Mouse (Mus musculus) CH12.LX (cell line): ENCODE results near the gene Nptn. TPM values are rescaled to one million over a fixed set of nuclear protein-coding genes. Genes with fewer than 3 reads are reported as not detected.

Experiments
- DNase-seq: peaks from one replicate; pipeline ENCODE4 v3.0.0-alpha.2; 2013; ENCODE audit errors: extremely low read depth
- H3K27ac ChIP-seq: 2 replicates; pipeline ENCODE4 v1.5.1; 2012; ENCODE audit warnings: low read depth, mild to moderate bottlenecking, control low read depth, moderate library complexity; ENCODE audit not compliant: insufficient read depth
- H3K27me3 ChIP-seq: replicated peaks from 2 replicates; pipeline ENCODE3; 2012; ENCODE audit warnings: inconsistent platforms
- H3K36me3 ChIP-seq, 2 experiments: replicated peaks in 1 of 2; 2 replicates each; pipeline versions ENCODE3 to v1.6.1; 2012; ENCODE audit warnings: inconsistent platforms in 1 of 2, low read length in 1 of 2, mild to moderate bottlenecking in 1 of 2, mixed read lengths in 1 of 2, moderate library complexity in 1 of 2; ENCODE audit not compliant: control insufficient read depth in 1 of 2, insufficient read depth in 1 of 2
- H3K4me1 ChIP-seq, 2 experiments: 2 replicates each; pipeline ENCODE4 v1.6.1; 2012; ENCODE audit warnings: inconsistent platforms in 1 of 2, moderate library complexity in 1 of 2; ENCODE audit not compliant: insufficient read depth in 2 of 2, control insufficient read depth in 1 of 2
- H3K4me2 ChIP-seq: 2 replicates; pipeline ENCODE4 v1.6.1; 2012; ENCODE audit warnings: low read depth, mild to moderate bottlenecking, control low read depth; ENCODE audit not compliant: poor library complexity, insufficient read depth, severe bottlenecking
- H3K4me3 ChIP-seq, 3 experiments: fragments of 150-350 bp in 1 of 3; sonication (generic) in 1 of 3; replicated peaks in 1 of 3; 2 replicates each; pipeline versions ENCODE3 to v1.5.1; 2011 to 2012; ENCODE audit warnings: low read depth in 2 of 3, low read length in 2 of 3, mild to moderate bottlenecking in 2 of 3, moderate library complexity in 2 of 3, control low read depth in 1 of 3, improper control_type of control experiment in 1 of 3, inconsistent platforms in 1 of 3, mixed read lengths in 1 of 3; ENCODE audit not compliant: poor library complexity in 1 of 3
- H3K79me2 ChIP-seq: replicated peaks from 2 replicates; pipeline ENCODE4 v1.6.1; 2012; ENCODE audit warnings: mild to moderate bottlenecking, moderate library complexity; ENCODE audit not compliant: control insufficient read depth, poor library complexity, insufficient read depth, severe bottlenecking; ENCODE audit errors: extremely low read depth
- H3K9ac ChIP-seq: 2 replicates; pipeline ENCODE4 v1.6.1; 2012; ENCODE audit warnings: low read depth, mild to moderate bottlenecking, control low read depth, moderate library complexity; ENCODE audit not compliant: insufficient read depth
- H3K9me3 ChIP-seq: replicated peaks from 2 replicates; pipeline ENCODE3; 2012; ENCODE audit warnings: low read length, inconsistent platforms, mixed read lengths
- BHLHE40 ChIP-seq: IDR thresholded peaks from 2 replicates; pipeline ENCODE4 v1.6.1; 2011; ENCODE audit warnings: mild to moderate bottlenecking, low read depth, low read length, improper control_type of control experiment
- CHD2 ChIP-seq: IDR thresholded peaks from 2 replicates; pipeline ENCODE4 v1.6.1; 2011; ENCODE audit warnings: low read length, improper control_type of control experiment
- CTCF ChIP-seq, 2 experiments: IDR thresholded peaks in 1 of 2; conservative IDR thresholded peaks in 1 of 2; 2 replicates each; pipeline ENCODE4 v1.5.1; 2011 to 2012; ENCODE audit warnings: low read depth in 2 of 2, low read length in 2 of 2, improper control_type of control experiment in 1 of 2, inconsistent platforms in 1 of 2, mild to moderate bottlenecking in 1 of 2, moderate library complexity in 1 of 2
- E2F4 ChIP-seq: IDR thresholded peaks from 2 replicates; pipeline ENCODE4 v1.6.1; 2011; ENCODE audit warnings: low read depth, low read length, improper control_type of control experiment; ENCODE audit not compliant: insufficient replicate concordance
- HCFC1 ChIP-seq: IDR thresholded peaks from 2 replicates; pipeline ENCODE4 v1.6.1; 2012; ENCODE audit warnings: low read depth, mild to moderate bottlenecking, inconsistent platforms, low read length, improper control_type of control experiment
- JUN ChIP-seq: IDR thresholded peaks from 2 replicates; pipeline ENCODE4 v1.6.1; 2011; ENCODE audit warnings: low read depth, mild to moderate bottlenecking, low read length, improper control_type of control experiment, moderate library complexity; ENCODE audit not compliant: insufficient read depth
- KAT2A ChIP-seq: IDR thresholded peaks from 2 replicates; pipeline ENCODE4 v1.6.1; 2012; ENCODE audit warnings: low read length, improper control_type of control experiment, inconsistent platforms; ENCODE audit not compliant: insufficient replicate concordance
- MAFK ChIP-seq: IDR thresholded peaks from 2 replicates; pipeline ENCODE4 v1.6.1; 2011; ENCODE audit warnings: low read length, improper control_type of control experiment; ENCODE audit not compliant: insufficient replicate concordance
- MAX ChIP-seq: IDR thresholded peaks from 2 replicates; pipeline ENCODE4 v1.6.1; 2011; ENCODE audit warnings: low read length, improper control_type of control experiment
- MAZ ChIP-seq: IDR thresholded peaks from 2 replicates; pipeline ENCODE4 v1.6.1; 2012; ENCODE audit warnings: low read depth, mild to moderate bottlenecking, inconsistent platforms, low read length, improper control_type of control experiment, moderate library complexity
- MEF2A ChIP-seq: IDR thresholded peaks from 2 replicates; pipeline ENCODE4 v1.6.1; 2014; ENCODE audit warnings: low read depth, mild to moderate bottlenecking, inconsistent platforms, low read length, improper control_type of control experiment, borderline replicate concordance
- MXI1 ChIP-seq: IDR thresholded peaks from 2 replicates; pipeline ENCODE4 v1.6.1; 2011; ENCODE audit warnings: mild to moderate bottlenecking, low read depth, low read length, improper control_type of control experiment
- MYC ChIP-seq: IDR thresholded peaks from 2 replicates; pipeline ENCODE4 v1.6.1; 2011; ENCODE audit warnings: low read depth, mild to moderate bottlenecking, improper control_type of control experiment, low read length
- NRF1 ChIP-seq: IDR thresholded peaks from 2 replicates; pipeline ENCODE4 v1.6.1; 2014; ENCODE audit warnings: low read depth, mild to moderate bottlenecking, inconsistent platforms, low read length, improper control_type of control experiment, moderate library complexity
- PAX5 ChIP-seq: IDR thresholded peaks from 2 replicates; pipeline ENCODE4 v1.6.1; 2012; ENCODE audit warnings: low read length, inconsistent platforms, mixed read lengths
- POLR2A ChIP-seq: IDR thresholded peaks from 2 replicates; pipeline ENCODE4 v1.6.1; 2011; ENCODE audit warnings: low read depth, mild to moderate bottlenecking, improper control_type of control experiment, low read length
- RAD21 ChIP-seq: IDR thresholded peaks from 2 replicates; pipeline ENCODE4 v1.6.1; 2011; ENCODE audit warnings: low read depth, mild to moderate bottlenecking, low read length, improper control_type of control experiment, moderate library complexity
- RCOR1 ChIP-seq: conservative IDR thresholded peaks from 2 replicates; pipeline ENCODE4 v1.6.1; 2012; ENCODE audit warnings: low read depth, mild to moderate bottlenecking, inconsistent platforms, low read length, improper control_type of control experiment
- SIN3A ChIP-seq: IDR thresholded peaks from 2 replicates; pipeline ENCODE4 v1.6.1; 2012; ENCODE audit warnings: low read length, improper control_type of control experiment, inconsistent platforms
- SMC3 ChIP-seq: IDR thresholded peaks from 2 replicates; pipeline ENCODE4 v1.6.1; 2011; ENCODE audit warnings: low read depth, low read length, improper control_type of control experiment
- UBTF ChIP-seq: IDR thresholded peaks from 2 replicates; pipeline ENCODE4 v1.6.1; 2012; ENCODE audit warnings: low read depth, mild to moderate bottlenecking, inconsistent platforms, low read length, improper control_type of control experiment, moderate library complexity
- USF2 ChIP-seq: conservative IDR thresholded peaks from 2 replicates; pipeline ENCODE4 v1.6.1; 2011; ENCODE audit warnings: low read depth, low read length, improper control_type of control experiment
- ZKSCAN1 ChIP-seq: IDR thresholded peaks from 2 replicates; pipeline ENCODE4 v1.6.1; 2012; ENCODE audit warnings: low read depth, inconsistent platforms, low read length, improper control_type of control experiment, borderline replicate concordance
- ZMIZ1 ChIP-seq: IDR thresholded peaks from 2 replicates; pipeline ENCODE4 v1.6.1; 2012; ENCODE audit warnings: low read depth, mild to moderate bottlenecking, inconsistent platforms, low read length, improper control_type of control experiment
- dilution Hi-C: fragments of 300-500 bp; cut with MboI; formaldehyde crosslinking; loops from 2 replicates; pipeline ENCODE4 v1.14.3; 2020; ENCODE audit warnings: low sequenced_read_pairs; ENCODE audit not compliant: extremely low pct_unique_long_range_greater_than_20kb, extremely low pct_ligation_motif_present
- in situ Hi-C: fragments of 300-500 bp; cut with MboI; formaldehyde crosslinking; loops from 3 replicates; pipeline ENCODE4 v1.14.3; 2019; ENCODE audit warnings: low sequenced_read_pairs, low pct_ligation_motif_present, low pct_unique_long_range_greater_than_20kb, mixed read lengths
- polyA plus RNA-seq: library from polyadenylated mRNA; unstranded; fragments of >175 nt; gene quantifications from 2 replicates; pipeline ENCODE4 v1.2.1, GENCODE M21; 2012; ENCODE audit warnings: low read depth; ENCODE audit not compliant: insufficient read length
- total RNA-seq, 2 experiments: library from RNA; depleted of rRNA; stranded (reverse); fragments of 300-350 nt in 1 of 2; fragments of >200 nt in 1 of 2; gene quantifications; 2 replicates each; pipeline ENCODE4 v1.2.3; 2012 to 2014

The Nptn gene
- total and polyA plus RNA-seq, 3 experiments, result 48.4 to 184 (median 175) TPM

DNA sequence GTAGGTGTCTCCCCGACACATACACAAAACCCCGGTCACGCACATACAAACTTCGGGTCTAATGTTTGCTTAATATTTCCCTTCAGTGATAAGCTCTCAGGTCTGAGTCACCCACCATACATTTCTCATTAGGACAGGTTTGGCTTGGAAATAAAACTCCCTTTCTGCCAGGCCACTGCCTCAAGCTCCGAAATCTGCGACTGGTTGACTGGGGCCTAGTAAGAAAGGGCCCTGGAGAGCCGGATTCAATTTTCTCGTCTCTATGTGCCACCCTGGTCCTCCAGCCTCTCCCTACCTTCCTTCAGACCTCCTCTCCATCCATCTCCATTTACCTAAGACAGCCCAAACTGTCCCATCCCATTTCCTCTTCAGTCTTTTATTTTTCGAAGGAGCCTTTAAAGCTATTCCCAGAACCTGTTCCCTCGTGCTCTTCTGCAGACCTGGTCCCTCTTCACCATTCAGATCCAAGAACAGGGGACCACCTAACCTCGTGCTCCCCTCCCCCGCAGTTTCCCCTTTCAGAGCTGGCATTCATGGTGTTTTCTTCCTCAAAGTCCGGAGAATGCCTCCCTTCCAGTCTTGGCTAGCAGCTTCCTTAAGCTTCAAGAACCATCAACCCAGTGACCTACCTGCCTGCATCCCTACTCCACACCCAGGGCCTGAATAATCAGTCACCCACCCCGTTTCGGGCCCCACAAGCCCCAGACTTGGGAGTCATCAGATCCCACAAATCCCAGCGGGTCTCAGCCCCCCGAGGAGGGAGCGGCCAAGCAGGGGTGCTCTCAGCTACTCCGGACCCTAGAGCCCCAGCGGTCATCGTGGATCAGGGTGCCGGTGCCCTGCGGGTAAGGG lies 27.8 kb upstream of the Nptn start:
- H3K4me1 ChIP-seq, result peaks cover 7 to 27% of the 10 kb centered on the region in 2 experiments; a peak in 2 of 4 replicates
- H3K27me3 ChIP-seq, result no peaks in the 10 kb centered on the region

DNA sequence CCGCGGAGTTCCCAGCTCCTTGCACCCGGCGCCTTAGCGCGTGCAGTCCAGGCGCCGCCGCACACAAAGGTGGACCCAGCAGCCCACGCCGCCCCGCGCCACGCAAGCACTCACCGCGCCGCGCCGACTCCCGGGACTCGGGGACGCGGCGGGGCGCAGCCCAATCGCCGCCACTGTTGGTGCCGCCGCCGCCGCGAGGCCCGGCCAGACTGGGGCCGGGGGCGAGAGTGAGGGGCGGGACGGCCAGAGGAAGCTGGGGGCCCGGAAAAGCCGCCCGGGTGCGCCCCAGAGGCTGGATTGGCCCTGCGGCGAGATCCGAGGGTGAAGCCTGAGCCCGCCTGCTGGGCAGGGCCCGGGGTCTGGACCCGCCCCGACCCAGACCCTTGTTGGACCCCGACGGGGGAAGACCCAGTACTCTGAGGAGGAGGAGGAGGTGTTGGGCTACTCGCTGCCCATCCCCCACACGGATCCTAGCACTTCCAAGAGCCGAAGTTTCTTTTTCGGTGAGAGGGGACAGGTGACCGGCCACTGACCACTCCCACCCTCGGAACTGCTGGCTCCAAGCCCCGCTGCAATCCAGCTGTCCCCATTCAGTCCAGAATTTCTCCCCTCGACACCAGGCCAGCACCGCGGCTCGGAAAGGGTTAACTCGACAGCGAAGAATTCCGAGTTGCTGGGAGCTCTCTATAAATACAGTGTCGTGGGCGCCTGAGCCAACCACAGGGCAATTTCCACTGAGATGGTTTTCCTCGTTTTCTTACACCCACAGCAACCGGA lies 26.9 kb upstream of the Nptn start, which contains the start of gene Cd276:
Gene Cd276 (minus strand): TSS at position 530 of the 777 bp plus-strand sequence.
- H3K9me3 ChIP-seq, result no peaks in the 10 kb centered on the region
- TF ChIP-seq E2F4 (no peak), SIN3A (no peak), RCOR1 (no peak), USF2 (no peak), BHLHE40 (no peak), CHD2 (no peak; the same call in 1 of the 2 replicates), MXI1 (no peak), POLR2A (no peak)
- TF ChIP-seq, all 38 proteins: peak for 0
- Histone ChIP-seq H3K4me1 (peaks cover 7 to 21% of the 10 kb centered on the region in 2 experiments; a peak in 2 of 4 replicates), H3K4me2 (peak within 1 kb of the TSS; percentile 60), H3K9ac (peak within 1 kb of the TSS; percentile 23; the same call in 1 of the 2 replicates), H3K4me3 (peak within 1 kb of the TSS in 2 of 3 experiments; percentile 38 to 57), H3K27ac (no peak within 1 kb of the TSS), H3K36me3 (no peaks in the 10 kb centered on the region), H3K27me3 (no peaks in the 10 kb centered on the region), H3K79me2 (no peaks in the 10 kb centered on the region)
- no peak for DNase-seq
- in situ Hi-C loops, result loop anchor here (25.0 kb wide), 1 partner anchor 732 kb away; the partner anchor contains the start of gene Adpgk
- dilution Hi-C loops, result no loop called here

More for the DNA sequence above, 27.8 kb upstream of the Nptn start:
- DNase-seq, result no peak
- H3K9ac ChIP-seq, result peak overlapping the region; percentile 23; the same call in 1 of the 2 replicates
- peak overlapping the region in 2 of 3 experiments; percentile 38 to 57 for H3K4me3 ChIP-seq
- H3K79me2 ChIP-seq, result no peaks in the 10 kb centered on the region
- H3K36me3 ChIP-seq, result no peaks in the 10 kb centered on the region
- in situ Hi-C loops (loop anchor here (25.0 kb wide), 1 partner anchor 733 kb away; the partner anchor contains the start of gene Adpgk), dilution Hi-C loops (no loop called here)
- peak overlapping the region; percentile 60 for H3K4me2 ChIP-seq
- TF ChIP-seq RAD21, result no peak
- TF ChIP-seq HCFC1, result no peak
- no peak for TF ChIP-seq KAT2A
- TF ChIP-seq CHD2, result no peak
- no peak for TF ChIP-seq ZKSCAN1
- no peak for TF ChIP-seq JUN
- no peak for TF ChIP-seq USF2
- TF ChIP-seq MAFK, result no peak
- no peak for TF ChIP-seq MYC
- TF ChIP-seq UBTF, result no peak
- TF ChIP-seq NRF1, result no peak
- TF ChIP-seq MAZ, result no peak
- no peak for TF ChIP-seq MEF2A
- TF ChIP-seq PAX5, result no peak
- no peak for TF ChIP-seq POLR2A
- TF ChIP-seq ZMIZ1, result no peak
- no peak for TF ChIP-seq MAX
- TF ChIP-seq SIN3A, result no peak
- TF ChIP-seq CTCF (conservative IDR thresholded peaks at IDR 0.05 in 1 of 2, IDR thresholded peaks at IDR 0.05 in 1 of 2; ENCODE audit: low read depth in 2 of 2, low read length in 2 of 2), result no peak
- TF ChIP-seq SMC3, result no peak
- no peaks in the 10 kb centered on the region for H3K9me3 ChIP-seq
- H3K27ac ChIP-seq, result no peak overlapping the region
